Mouse (Mus musculus) forebrain, embryonic 16.5 days (tissue): ENCODE measurements around the gene Gas2l2. TPM values are rescaled to one million over a fixed set of nuclear protein-coding genes. Genes with fewer than 3 reads are reported as not detected.

Experiments
- ATAC-seq: fragments of 200-750 bp; cut with Nextera tagmentation; 2 replicates; pipeline ENCODE4 v1.8.0; 2017; ENCODE audit warnings: mild to moderate bottlenecking, moderate library complexity
- H3K27ac ChIP-seq: fragments of 300-500 bp; sonication (generic); 2 replicates; pipeline ENCODE4 v1.5.1; 2014; ENCODE audit warnings: low read length, control low read depth
- H3K27me3 ChIP-seq: fragments of 300-500 bp; sonication (generic); replicated peaks from 2 replicates; pipeline ENCODE4 v1.6.1; 2014; ENCODE audit warnings: low read length; ENCODE audit not compliant: control insufficient read depth, insufficient read depth
- H3K36me3 ChIP-seq: fragments of 300-500 bp; sonication (generic); 2 replicates; pipeline ENCODE4 v1.6.1; 2014; ENCODE audit not compliant: control insufficient read depth, insufficient read depth
- H3K4me1 ChIP-seq: fragments of 300-500 bp; sonication (generic); replicated peaks from 2 replicates; pipeline ENCODE4 v1.6.1; 2014; ENCODE audit warnings: low read length; ENCODE audit not compliant: control insufficient read depth, insufficient read depth
- H3K4me2 ChIP-seq: fragments of 300-500 bp; sonication (generic); 2 replicates; pipeline ENCODE4 v1.6.1; 2014; ENCODE audit warnings: mild to moderate bottlenecking, low read length, control low read depth
- H3K4me3 ChIP-seq: fragments of 300-500 bp; sonication (generic); replicated peaks from 2 replicates; pipeline ENCODE4 v1.5.1; 2014; ENCODE audit warnings: mild to moderate bottlenecking, low read length, control low read depth
- H3K9ac ChIP-seq: fragments of 300-500 bp; sonication (generic); replicated peaks from 2 replicates; pipeline ENCODE4 v1.6.1; 2014; ENCODE audit warnings: low read depth, low read length, control low read depth
- H3K9me3 ChIP-seq: fragments of 300-500 bp; sonication (generic); 2 replicates; pipeline ENCODE4 v1.6.1; 2016; ENCODE audit warnings: low read length; ENCODE audit not compliant: control insufficient read depth
- WGBS: fragments of 180-500 bp; shearing (Covaris S2); extraction: QIAGEN DNeasy Blood & Tissue Kit; methylation state at CpG from one replicate; pipeline ENCODE4 v1.1.7; 2014; 5-methylcytosine and 5-hydroxymethylcytosine counted together
- polyA plus RNA-seq: library from polyadenylated mRNA; unstranded; fragments of >200 nt; fragmentation: Nextera tagmentation; extraction: Ambion mirVana; gene quantifications from 2 replicates; pipeline ENCODE4 v1.2.1, GENCODE M21; 2015

The Gas2l2 gene
- polyA plus RNA-seq, 1 experiment from 2014 or later = 0.81 TPM

DNA sequence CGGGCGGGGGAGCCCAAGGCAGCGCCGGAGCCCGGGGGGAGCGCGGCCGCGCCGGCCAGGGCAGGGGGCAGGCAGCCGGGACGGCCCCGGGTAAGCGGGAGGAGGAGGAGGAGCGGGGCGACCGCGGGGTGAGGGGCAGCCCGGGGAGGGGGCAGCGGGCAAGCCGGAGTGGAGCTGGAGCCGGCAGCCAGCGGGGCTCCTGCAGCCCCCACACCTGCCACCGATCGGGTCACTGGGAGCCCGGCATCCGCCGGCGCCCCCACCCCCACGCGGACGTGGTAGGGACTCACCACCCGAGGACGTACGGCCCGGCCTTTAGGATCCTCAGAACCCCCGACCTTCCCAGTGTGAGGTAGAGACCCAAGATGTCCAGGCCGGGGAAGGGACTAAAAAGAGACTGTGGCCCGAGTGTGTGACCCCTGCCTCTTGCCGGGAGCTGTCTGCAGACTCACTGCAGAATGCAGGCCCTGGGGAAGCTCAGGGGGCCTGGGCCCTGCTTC lies 19.4 kb downstream of the Gas2l2 start:
- H3K27me3 ChIP-seq = no peaks in the 10 kb centered on the region
- ATAC-seq = peak; percentile 57
- H3K4me3 ChIP-seq = peak overlapping the region; percentile 82
- peak overlapping the region; percentile 85 for H3K9ac ChIP-seq
- peaks cover 19% of the 10 kb centered on the region for H3K4me1 ChIP-seq
- no peak overlapping the region for H3K27ac ChIP-seq
- H3K9me3 ChIP-seq = no peaks in the 10 kb centered on the region
- peak overlapping the region; percentile 85 for H3K4me2 ChIP-seq
- under 1% methylated on average over 35 of the region's 40 CpGs for WGBS
- no peaks in the 10 kb centered on the region for H3K36me3 ChIP-seq

DNA sequence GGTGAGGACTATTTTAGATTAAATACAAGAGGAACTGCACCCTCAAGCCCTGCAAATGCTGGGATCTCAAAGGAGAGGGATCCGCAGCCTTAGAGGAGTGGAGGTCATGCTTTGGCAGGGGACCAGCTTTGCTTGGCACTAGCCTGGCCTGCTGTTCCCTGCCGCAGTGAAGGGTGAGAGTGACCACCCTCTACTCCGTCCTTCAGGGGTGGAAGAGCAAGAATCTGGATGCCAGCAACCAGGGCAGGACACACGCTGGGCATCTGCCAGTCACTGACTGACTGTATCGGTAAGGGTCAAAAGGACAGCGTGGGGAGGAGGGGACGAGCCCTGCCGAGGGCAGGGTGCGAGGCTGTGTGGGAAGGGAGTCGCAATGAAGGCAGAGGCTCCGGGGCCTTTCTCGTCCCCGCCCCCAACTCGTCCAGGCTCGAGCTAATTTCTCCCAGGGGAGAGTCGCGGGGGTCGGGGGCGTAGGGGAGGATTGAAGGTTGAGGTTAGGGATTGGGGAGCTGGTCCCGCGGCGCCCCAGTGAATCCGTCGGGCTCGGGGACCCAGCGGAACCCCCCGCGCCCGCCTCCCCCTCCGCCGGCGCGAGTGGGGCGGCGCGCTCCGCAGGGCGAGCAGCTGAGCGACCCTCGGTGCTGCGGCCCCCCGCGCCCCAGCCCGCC lies 20.0 kb downstream of the Gas2l2 start, which contains the start of gene Rasl10b:
Gene Rasl10b, plus strand, starts transcription at position 51 of the 668 bp plus-strand sequence.
- H3K27me3 ChIP-seq = no peaks in the 10 kb centered on the region
- H3K4me2 ChIP-seq = peak within 1 kb of the TSS; percentile 85
- no peaks in the 10 kb centered on the region for H3K36me3 ChIP-seq
- WGBS = 1% methylated on average over 31 of the region's 44 CpGs
- peak within 1 kb of the TSS; percentile 85 for H3K9ac ChIP-seq
- peak; percentile 91 for ATAC-seq
- no peaks in the 10 kb centered on the region for H3K9me3 ChIP-seq
- H3K4me1 ChIP-seq = peaks cover 19% of the 10 kb centered on the region
- H3K27ac ChIP-seq = no peak within 1 kb of the TSS
- peak within 1 kb of the TSS; percentile 82 for H3K4me3 ChIP-seq

DNA sequence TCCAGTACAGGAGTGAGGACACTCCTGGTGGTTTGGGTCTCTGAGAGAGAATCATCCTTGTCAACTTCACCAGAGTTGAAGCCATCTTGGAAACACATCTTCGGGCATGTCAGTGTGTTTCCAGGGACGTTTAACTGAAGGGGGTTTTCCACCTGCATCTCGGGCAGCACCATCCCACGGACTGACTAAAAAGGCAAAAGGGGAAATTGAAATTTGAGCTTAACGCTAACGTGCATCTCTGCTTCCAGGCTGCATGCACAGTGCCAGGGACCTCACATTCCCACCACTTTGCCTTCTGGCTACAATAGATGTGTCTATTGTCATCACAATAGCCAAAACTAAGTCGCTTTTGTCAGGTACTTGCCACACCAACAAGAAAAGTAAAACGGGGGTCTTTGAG lies 21.0 kb downstream of the Gas2l2 start:
- Histone ChIP-seq H3K4me1 (peaks cover 19% of the 10 kb centered on the region), H3K27ac (no peak overlapping the region), H3K9ac (no peak overlapping the region), H3K4me3 (no peak overlapping the region), H3K9me3 (no peaks in the 10 kb centered on the region), H3K36me3 (peaks cover 6% of the 10 kb centered on the region; the same call in 1 of the 2 replicates), H3K27me3 (no peaks in the 10 kb centered on the region), H3K4me2 (no peak overlapping the region)
- WGBS = 50% methylated on average over 8 of the region's 8 CpGs
- ATAC-seq = no peak

DNA sequence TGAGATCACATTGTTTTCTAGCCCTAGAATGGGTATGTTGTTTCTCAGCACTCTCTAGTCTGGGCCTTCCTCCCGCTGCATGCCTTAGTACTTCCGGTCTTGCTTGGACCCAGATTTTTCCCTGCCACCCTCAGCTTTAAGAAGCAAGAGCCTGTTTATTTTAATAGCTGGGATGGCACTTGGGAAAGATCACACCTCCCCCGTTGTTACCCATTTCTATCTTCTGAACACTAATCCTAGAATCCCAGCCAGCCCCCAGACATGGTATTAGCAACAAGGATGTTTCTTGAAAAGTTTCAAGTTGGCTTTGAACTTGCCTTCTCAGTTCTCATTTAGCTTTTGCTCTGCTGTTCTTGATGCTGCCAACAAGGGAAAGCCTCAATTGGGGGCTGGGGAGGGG lies 22.9 kb downstream of the Gas2l2 start:
- no peaks in the 10 kb centered on the region for H3K27me3 ChIP-seq
- H3K27ac ChIP-seq = no peak overlapping the region
- H3K4me3 ChIP-seq = no peak overlapping the region
- ATAC-seq = no peak
- no peaks in the 10 kb centered on the region for H3K9me3 ChIP-seq
- H3K9ac ChIP-seq = no peak overlapping the region
- no peak overlapping the region for H3K4me2 ChIP-seq
- 72% methylated on average over 3 of the region's 3 CpGs for WGBS
- H3K36me3 ChIP-seq = peaks cover 13% of the 10 kb centered on the region
- H3K4me1 ChIP-seq = peaks cover 17% of the 10 kb centered on the region

DNA sequence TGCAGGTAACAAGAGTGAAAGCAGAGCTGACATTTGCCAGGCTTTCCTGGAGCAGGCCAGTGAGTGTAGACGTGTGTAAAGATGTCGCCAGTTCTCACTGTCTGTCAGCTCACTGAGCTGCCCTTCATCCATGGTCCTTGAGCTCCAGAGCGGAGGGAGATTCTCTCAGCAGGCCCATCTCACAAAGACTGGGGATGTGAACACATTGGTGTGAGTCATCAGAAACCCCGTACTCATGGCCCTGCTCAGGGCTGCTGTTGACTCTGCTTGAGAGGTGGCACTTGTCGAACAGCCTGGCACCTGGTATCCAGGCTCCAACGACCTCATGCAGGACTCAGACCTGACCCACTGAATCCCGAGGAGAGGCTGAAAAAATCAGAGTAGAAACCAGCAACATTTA lies 25.5 kb downstream of the Gas2l2 start:
- no peak for ATAC-seq
- WGBS = 82% methylated on average over 7 of the region's 7 CpGs
- no peaks in the 10 kb centered on the region for H3K9me3 ChIP-seq
- H3K36me3 ChIP-seq = peaks cover 17% of the 10 kb centered on the region
- H3K4me1 ChIP-seq = no peaks in the 10 kb centered on the region; the same call in 1 of the 2 replicates
- no peak overlapping the region for H3K4me3 ChIP-seq
- no peak overlapping the region for H3K27ac ChIP-seq
- no peak overlapping the region for H3K9ac ChIP-seq
- no peaks in the 10 kb centered on the region for H3K27me3 ChIP-seq
- H3K4me2 ChIP-seq = no peak overlapping the region

DNA sequence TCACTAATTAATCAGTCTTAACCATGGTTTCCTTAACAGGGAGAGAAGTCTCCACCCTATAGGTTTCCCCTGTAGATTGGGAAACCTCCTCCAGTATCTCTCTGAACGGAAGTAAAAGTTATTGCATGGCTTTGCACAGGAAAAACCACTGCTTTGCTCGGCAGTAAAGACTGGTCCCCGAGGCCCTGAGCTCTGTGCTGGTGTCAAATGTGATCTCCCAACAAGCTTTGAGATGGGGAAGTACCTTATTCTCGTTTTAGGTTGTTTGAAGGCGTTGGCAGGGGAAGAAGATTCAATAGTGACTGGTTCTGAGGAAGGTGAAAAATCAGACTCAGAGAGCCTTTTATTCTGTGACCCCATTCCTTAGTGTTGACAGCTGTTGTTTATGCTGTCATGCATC lies 30.5 kb downstream of the Gas2l2 start:
- no peaks in the 10 kb centered on the region for H3K27me3 ChIP-seq
- H3K36me3 ChIP-seq = peaks cover 23% of the 10 kb centered on the region

DNA sequence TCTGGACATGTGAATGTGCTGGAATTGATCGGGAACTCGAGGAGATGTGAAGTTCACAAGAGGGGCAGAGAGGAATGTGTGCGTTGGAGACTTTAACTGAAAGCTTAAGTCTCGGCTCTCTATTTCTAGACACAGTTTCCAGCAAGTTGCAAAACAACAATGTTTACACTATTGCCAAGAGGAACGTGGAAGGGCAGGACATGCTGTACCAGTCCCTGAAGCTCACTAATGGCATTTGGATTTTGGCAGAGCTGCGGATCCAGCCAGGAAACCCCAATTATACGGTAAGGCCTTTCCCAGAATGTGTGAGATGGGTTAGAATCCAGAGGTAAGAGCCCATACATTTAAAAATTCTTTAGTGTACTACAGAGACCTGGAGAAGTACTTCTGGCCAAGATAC lies 31.6 kb downstream of the Gas2l2 start:
- WGBS = 96% methylated on average over 7 of the region's 7 CpGs
- Histone ChIP-seq H3K4me3 (no peak overlapping the region), H3K36me3 (peaks cover 21% of the 10 kb centered on the region), H3K27me3 (no peaks in the 10 kb centered on the region), H3K4me2 (no peak overlapping the region), H3K4me1 (peaks cover 15% of the 10 kb centered on the region), H3K9ac (no peak overlapping the region), H3K9me3 (no peaks in the 10 kb centered on the region), H3K27ac (no peak overlapping the region)
- no peak for ATAC-seq

More for the DNA sequence above, 30.5 kb downstream of the Gas2l2 start:
- H3K4me3 ChIP-seq = no peak overlapping the region
- no peak overlapping the region for H3K9ac ChIP-seq
- H3K4me1 ChIP-seq = peaks cover 15% of the 10 kb centered on the region
- no peaks in the 10 kb centered on the region for H3K9me3 ChIP-seq
- 77% methylated on average over 5 of the region's 5 CpGs for WGBS
- H3K27ac ChIP-seq = no peak overlapping the region
- ATAC-seq = no peak
- H3K4me2 ChIP-seq = no peak overlapping the region

DNA sequence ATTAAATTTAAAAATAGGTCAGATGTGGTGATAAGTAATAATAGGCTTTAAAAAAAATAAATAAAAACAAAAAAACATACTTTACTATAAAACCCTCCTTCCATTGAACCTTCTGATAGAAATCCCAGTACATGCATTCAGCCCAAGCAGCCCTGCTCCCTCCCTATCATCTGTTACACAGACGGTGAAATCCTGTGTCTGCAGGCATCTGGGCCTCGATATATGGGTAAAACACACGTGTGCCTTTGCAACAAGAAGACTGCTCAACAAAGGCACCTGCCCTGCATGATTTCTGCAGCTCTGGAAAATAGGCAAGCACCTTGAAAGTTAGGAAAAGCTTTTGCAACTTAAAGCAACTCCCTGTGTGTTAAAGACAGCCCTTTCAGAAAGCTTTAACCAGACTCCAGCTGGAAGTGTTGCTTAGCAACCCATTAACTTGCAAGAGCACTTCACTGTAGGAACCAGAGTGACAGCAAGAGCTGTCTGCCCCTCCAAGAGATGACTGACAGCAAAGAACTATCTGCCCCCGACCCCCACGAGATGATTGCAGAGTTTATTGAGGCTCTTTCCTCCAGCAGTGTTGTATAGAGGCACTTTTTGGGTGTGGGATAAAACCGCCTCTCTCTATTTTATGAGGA lies 34.3 kb downstream of the Gas2l2 start:
- no peak overlapping the region for H3K4me2 ChIP-seq
- peak overlapping the region; percentile 65 for H3K27ac ChIP-seq
- no peaks in the 10 kb centered on the region for H3K27me3 ChIP-seq
- WGBS = 8% methylated on average over 6 of the region's 6 CpGs
- peak; percentile 88 for ATAC-seq
- peaks cover 27% of the 10 kb centered on the region for H3K36me3 ChIP-seq
- no peak overlapping the region for H3K4me3 ChIP-seq
- no peak overlapping the region; the same call in 1 of the 2 replicates for H3K9ac ChIP-seq
- peaks cover 15% of the 10 kb centered on the region for H3K4me1 ChIP-seq
- no peaks in the 10 kb centered on the region for H3K9me3 ChIP-seq

DNA sequence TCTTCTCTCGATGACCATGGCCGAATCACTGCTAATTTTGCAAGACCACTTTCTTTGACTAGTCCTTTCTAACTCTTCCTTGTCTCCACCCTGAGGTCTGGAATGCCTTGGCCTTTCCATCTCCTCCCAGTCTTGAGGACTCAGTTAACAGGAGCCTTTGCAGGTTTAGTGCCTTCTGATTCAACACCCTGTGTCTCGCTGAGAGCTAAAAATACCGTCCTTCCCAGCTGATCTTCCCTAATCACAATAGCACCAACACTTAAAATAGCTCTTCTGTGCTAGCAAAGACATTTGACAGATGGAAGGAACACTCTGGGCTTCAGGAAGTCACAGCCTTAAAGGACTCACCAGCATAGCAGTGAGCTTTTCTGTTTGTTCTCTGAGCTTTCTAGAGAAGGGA lies 36.2 kb downstream of the Gas2l2 start:
- H3K9me3 ChIP-seq = no peaks in the 10 kb centered on the region
- H3K4me2 ChIP-seq = no peak overlapping the region
- WGBS = 90% methylated on average over 4 of the region's 4 CpGs
- no peak for ATAC-seq
- H3K27me3 ChIP-seq = no peaks in the 10 kb centered on the region
- no peak overlapping the region for H3K4me3 ChIP-seq
- H3K27ac ChIP-seq = peak overlapping the region; percentile 45
- no peak overlapping the region for H3K9ac ChIP-seq
- peaks cover 22% of the 10 kb centered on the region for H3K36me3 ChIP-seq
- peaks cover 15% of the 10 kb centered on the region for H3K4me1 ChIP-seq
